Mouse (Mus musculus) urinary bladder, postnatal 36 days (tissue): ENCODE results near the gene Cdsn.
A peak's percentile ranks its signal among the peaks of the same experiment; 100 is the strongest.

Source experiments
- DNase-seq, 2 experiments: peaks; one replicate each; pipeline ENCODE4 v3.0.0; 2022; ENCODE audit warnings: low spot score in 2 of 2, mixed read lengths in 1 of 2

Cdsn gene

GRCm38 (mm10) chr17:35534343-35534742, 17.6 kb upstream of the Cdsn start:
- DNase-seq: peak; percentile 62 to 76

- no peak for DNase-seq
Observed at GRCm38 (mm10) chr17:35537421-35537820, 14.5 kb upstream of the Cdsn start.

GRCm38 (mm10) chr17:35538476-35538875, 13.5 kb upstream of the Cdsn start:
- no peak for DNase-seq

- no peak for DNase-seq
Observed at GRCm38 (mm10) chr17:35539540-35539939, 12.4 kb upstream of the Cdsn start.

- DNase-seq: no peak
Observed at GRCm38 (mm10) chr17:35542761-35543411, 9.0 kb upstream of the Cdsn start.

- no peak for DNase-seq
Observed at GRCm38 (mm10) chr17:35543412-35543861, 8.5 kb upstream of the Cdsn start.

GRCm38 (mm10) chr17:35544001-35544400, 7.9 kb upstream of the Cdsn start:
- no peak for DNase-seq

GRCm38 (mm10) chr17:35544680-35545079, 7.2 kb upstream of the Cdsn start:
- DNase-seq: peak; percentile 32 to 40

GRCm38 (mm10) chr17:35547465-35547864, 4.5 kb upstream of the Cdsn start:
- DNase-seq: no peak

- no peak for DNase-seq
Observed at GRCm38 (mm10) chr17:35548636-35549035, 3.3 kb upstream of the Cdsn start.

- peak; percentile 61 to 84 for DNase-seq
Observed at GRCm38 (mm10) chr17:35549437-35550142, 2.3 kb upstream of the Cdsn start.

GRCm38 (mm10) chr17:35550143-35550494, 1.8 kb upstream of the Cdsn start:
- no peak for DNase-seq

GRCm38 (mm10) chr17:35550871-35551270, 1.1 kb upstream of the Cdsn start:
- no peak for DNase-seq

GRCm38 (mm10) chr17:35554321-35554720, 2.4 kb downstream of the Cdsn start:
- DNase-seq: no peak

- no peak for DNase-seq
Observed at GRCm38 (mm10) chr17:35554761-35555397, 3.0 kb downstream of the Cdsn start.

GRCm38 (mm10) chr17:35556186-35556765, 4.3 kb downstream of the Cdsn start:
- DNase-seq: no peak

- peak; percentile 26 to 55 for DNase-seq
Observed at GRCm38 (mm10) chr17:35556812-35557211, 4.9 kb downstream of the Cdsn start.

- DNase-seq: peak in 1 of 2 experiments; percentile 26
Observed at GRCm38 (mm10) chr17:35557351-35557750, 5.4 kb downstream of the Cdsn start.

GRCm38 (mm10) chr17:35558216-35558615, 6.3 kb downstream of the Cdsn start:
- no peak for DNase-seq

- no peak for DNase-seq
Observed at GRCm38 (mm10) chr17:35567150-35567549, 15.2 kb downstream of the Cdsn start, which contains the start of gene 2300002M23Rik. TSS of gene 2300002M23Rik (plus strand) at chr17:35567450.

GRCm38 (mm10) chr17:35567767-35568166, 15.8 kb downstream of the Cdsn start:
- DNase-seq: no peak
